Mouse (Mus musculus) heart, postnatal 0 days (tissue): ENCODE results near the gene Ercc6.

Source experiments
- CTCF ChIP-seq: IDR thresholded peaks from 2 replicates; pipeline ENCODE4 v1.5.1; 2016; ENCODE audit warnings: antibody characterized with exemption, control low read depth, low read depth
- EP300 ChIP-seq: IDR thresholded peaks from 2 replicates; pipeline ENCODE4 v1.6.1; 2016; ENCODE audit warnings: antibody characterized with exemption, low read depth

DNA sequence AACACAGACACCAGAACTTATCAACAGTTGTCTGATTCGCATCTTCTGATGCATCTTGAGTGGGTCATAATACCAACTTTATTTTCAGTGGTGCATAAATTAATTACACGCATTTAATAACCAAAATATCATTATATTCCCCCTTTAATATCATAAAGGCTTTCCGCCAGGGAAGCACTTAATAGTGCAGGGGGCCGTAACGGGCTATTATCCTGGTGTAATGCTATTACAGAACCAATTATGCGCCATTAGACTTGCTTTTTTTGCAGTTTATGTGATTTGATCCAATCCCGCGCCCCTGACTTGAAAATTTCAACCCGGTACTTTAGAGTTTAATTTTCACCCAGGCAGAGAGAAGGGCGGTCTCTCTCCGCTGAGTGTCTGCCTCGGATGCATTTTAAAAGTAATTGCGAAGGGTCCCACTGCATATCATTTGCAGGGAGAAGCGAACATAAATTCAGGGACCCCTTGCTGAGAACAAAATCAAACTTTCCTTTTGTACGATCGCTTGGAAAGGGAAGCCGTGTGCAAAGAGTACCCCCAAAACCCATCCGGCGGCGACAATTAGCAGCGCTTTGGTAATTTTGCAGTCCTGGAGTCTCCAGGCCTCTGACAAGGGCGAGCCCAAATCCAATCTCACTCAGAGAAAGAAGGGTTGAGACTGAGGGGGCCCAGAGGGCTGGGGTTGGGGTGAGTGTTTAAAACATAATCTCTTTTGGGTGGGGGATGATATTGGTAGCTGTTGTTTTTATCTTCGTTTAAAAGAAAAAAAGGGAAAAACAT is 85.3 kb downstream of the Ercc6 start:
- TF ChIP-seq CTCF: no peak
- no peak for TF ChIP-seq EP300
